Mouse (Mus musculus) kidney, adult 2 months (tissue): ENCODE results near the gene Vti1a. TPM values are rescaled to one million over a fixed set of nuclear protein-coding genes. Genes with fewer than 3 reads are reported as not detected.

Experiments
- DNase-seq: peaks from one replicate; pipeline ENCODE4 v3.0.0; 2021
- H3K27ac ChIP-seq: fragments of 200-500 bp; 2 replicates; pipeline ENCODE4 v1.5.1; 2012; ENCODE audit warnings: low read depth, low read length, control low read depth, inconsistent platforms; ENCODE audit not compliant: insufficient read depth
- H3K27me3 ChIP-seq: fragments of 200-500 bp; replicated peaks from 2 replicates; pipeline ENCODE4 v1.6.1; 2012; ENCODE audit warnings: mild to moderate bottlenecking, moderate library complexity, low read length, inconsistent platforms; ENCODE audit not compliant: control insufficient read depth, insufficient read depth
- H3K36me3 ChIP-seq: fragments of 200-500 bp; 2 replicates; pipeline ENCODE4 v1.6.1; 2012; ENCODE audit warnings: mild to moderate bottlenecking, moderate library complexity, low read length, inconsistent platforms; ENCODE audit not compliant: control insufficient read depth, insufficient read depth
- H3K4me1 ChIP-seq: fragments of 200-500 bp; 2 replicates; pipeline ENCODE4 v1.6.1; 2011; ENCODE audit warnings: low read length; ENCODE audit not compliant: control insufficient read depth, insufficient read depth
- H3K4me3 ChIP-seq: fragments of 200-500 bp; 2 replicates; pipeline ENCODE4 v1.5.1; 2011; ENCODE audit warnings: mild to moderate bottlenecking, low read depth, low read length, control low read depth; ENCODE audit not compliant: insufficient read depth
- CTCF ChIP-seq: fragments of 200-500 bp; conservative IDR thresholded peaks from 2 replicates; pipeline ENCODE4 v1.5.1; 2011; ENCODE audit warnings: low read depth, mild to moderate bottlenecking, control low read depth, low read length, moderate library complexity, mixed read lengths; ENCODE audit not compliant: insufficient read depth, insufficient read length
- POLR2A ChIP-seq: fragments of 200-500 bp; IDR thresholded peaks from one replicate; pipeline ENCODE4 v1.6.1; 2011; ENCODE audit warnings: low read depth, low read length, control low read depth
- WGBS: fragments of 180-500 bp; shearing (Covaris S2); methylation state at CpG from one replicate; pipeline ENCODE4 v1.1.7; 2018; 5-methylcytosine and 5-hydroxymethylcytosine counted together
- polyA plus RNA-seq: library from polyadenylated mRNA; depleted of rRNA; stranded (reverse); fragments of >200 nt; gene quantifications from 2 replicates; pipeline ENCODE4 v1.2.3, GENCODE M21; 2012

Gene Vti1a
- polyA plus RNA-seq, 1 experiment: 15.7 TPM

DNA sequence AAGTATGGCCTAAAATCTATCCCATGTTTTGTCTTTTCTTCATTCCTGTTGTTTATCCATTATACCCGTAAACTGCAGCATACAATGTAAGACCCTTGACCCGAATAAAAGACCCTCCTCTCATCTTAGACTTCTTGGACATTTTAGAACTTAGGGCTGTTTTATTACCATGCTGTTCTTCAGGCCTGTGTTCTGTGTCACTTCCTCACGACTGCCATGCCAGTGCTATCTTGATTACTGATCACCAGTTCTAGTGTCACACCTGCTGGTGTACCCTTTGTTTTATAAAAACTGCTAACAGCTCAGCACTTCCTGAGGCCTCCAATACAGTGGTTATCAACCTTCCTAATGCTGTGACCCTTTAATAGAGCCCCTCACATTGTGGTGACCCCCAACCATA, 20.5 kb upstream of the Vti1a start:
- Histone ChIP-seq H3K27me3 (no peaks in the 10 kb centered on the region), H3K4me3 (no peak overlapping the region), H3K4me1 (no peaks in the 10 kb centered on the region), H3K36me3 (peaks cover 9% of the 10 kb centered on the region), H3K27ac (no peak overlapping the region)
- TF ChIP-seq POLR2A (no peak), CTCF (no peak)
- no peak for DNase-seq
- 77% methylated on average over 3 of the region's 3 CpGs for WGBS

DNA sequence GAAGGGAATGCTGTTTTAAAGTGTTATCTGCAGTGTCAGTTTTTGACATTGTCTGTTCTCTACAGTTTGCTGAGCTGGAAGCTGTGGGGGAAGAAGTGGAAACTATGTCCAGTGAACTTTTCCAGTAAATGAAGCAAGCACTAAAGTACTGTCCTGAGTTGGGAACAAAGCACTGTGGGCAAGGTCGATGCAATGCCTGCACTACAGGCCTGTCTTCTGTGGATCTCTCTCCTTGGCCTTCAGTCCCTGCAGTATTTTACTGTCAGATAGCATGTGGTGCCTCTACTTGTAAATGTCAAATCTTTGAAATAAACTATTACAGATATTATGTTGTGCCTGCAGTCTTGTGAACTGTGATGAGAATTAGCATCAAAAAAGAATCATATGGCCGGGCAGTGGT, 19.8 kb upstream of the Vti1a start:
- Histone ChIP-seq H3K4me1 (no peaks in the 10 kb centered on the region), H3K27me3 (no peaks in the 10 kb centered on the region), H3K4me3 (no peak overlapping the region), H3K36me3 (peaks cover 9% of the 10 kb centered on the region), H3K27ac (no peak overlapping the region)
- WGBS: 92% methylated on average over 2 of the region's 2 CpGs
- TF ChIP-seq CTCF (no peak), POLR2A (no peak)
- no peak for DNase-seq

DNA sequence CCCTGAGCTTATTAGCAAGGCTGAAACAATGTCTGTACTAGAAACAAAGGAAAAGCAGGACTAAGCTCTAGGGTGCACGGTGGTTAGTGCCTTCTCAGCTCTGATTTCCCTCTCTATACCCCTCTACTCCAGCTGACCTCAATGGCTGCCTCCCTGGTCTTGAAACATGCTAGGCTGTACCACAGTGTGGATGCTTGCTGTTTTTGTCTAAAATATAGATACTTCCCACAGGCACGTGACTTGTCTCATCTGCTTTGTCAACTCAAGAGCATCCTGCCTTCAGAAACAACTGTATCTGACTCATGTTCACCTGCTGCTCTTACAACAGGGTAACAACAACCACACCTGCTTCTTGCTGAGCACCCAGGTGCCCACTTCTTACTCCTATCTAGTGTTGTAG, 18.6 kb upstream of the Vti1a start:
- DNase-seq: no peak

DNA sequence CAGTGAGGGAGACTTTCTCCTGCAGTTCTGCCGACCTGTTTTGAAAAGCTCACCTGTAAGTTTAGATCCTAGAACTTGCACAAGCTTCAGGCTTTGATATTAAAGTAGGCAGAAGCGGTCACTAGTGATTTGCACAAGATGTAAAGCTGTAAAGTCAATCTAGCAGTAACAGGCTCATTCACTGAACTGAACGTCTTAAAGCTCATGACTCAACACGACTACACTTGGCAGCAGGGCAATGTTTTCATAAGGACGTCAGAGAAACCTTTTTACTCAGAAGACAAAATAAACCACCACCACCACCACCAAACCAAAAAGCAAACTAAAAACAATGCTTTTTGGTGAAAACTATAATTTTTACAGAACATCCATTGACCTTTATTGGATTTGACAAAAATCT, 18.1 kb upstream of the Vti1a start:
- WGBS: 54% methylated on average over 5 of the region's 5 CpGs
- Histone ChIP-seq H3K27ac (no peak overlapping the region), H3K27me3 (no peaks in the 10 kb centered on the region), H3K4me1 (no peaks in the 10 kb centered on the region), H3K36me3 (peaks cover 11% of the 10 kb centered on the region), H3K4me3 (no peak overlapping the region)
- DNase-seq: no peak
- no peak for TF ChIP-seq CTCF
- no peak for TF ChIP-seq POLR2A

More for the DNA sequence above, 18.6 kb upstream of the Vti1a start:
- WGBS: 95% methylated on average over 2 of the region's 2 CpGs
- H3K27me3 ChIP-seq: no peaks in the 10 kb centered on the region
- H3K36me3 ChIP-seq: peaks cover 11% of the 10 kb centered on the region
- H3K27ac ChIP-seq: no peak overlapping the region
- TF ChIP-seq CTCF (no peak), POLR2A (no peak)
- no peak overlapping the region for H3K4me3 ChIP-seq
- no peaks in the 10 kb centered on the region for H3K4me1 ChIP-seq

DNA sequence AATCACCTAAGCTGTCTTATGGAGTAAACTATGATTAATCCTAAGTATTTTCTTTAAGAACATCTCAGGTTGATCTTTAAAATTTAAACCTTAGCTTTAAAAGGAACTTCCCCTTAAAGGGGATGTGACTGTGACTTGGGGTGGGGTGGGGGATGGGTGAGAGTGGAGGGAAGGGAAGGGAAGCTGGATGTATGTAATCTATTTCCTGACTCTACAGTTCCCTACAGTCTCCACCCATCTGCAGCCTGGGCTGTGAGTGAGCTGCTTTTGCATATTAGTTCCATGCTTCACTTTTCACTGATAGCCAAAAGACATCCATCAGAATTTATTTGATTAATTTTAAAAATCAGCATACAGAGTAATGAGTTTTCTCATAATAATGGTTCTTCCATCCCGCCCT, 16.7 kb upstream of the Vti1a start:
- no peak for DNase-seq
- H3K4me3 ChIP-seq: no peak overlapping the region
- H3K4me1 ChIP-seq: no peaks in the 10 kb centered on the region
- WGBS: 100% methylated on average over 1 of the region's 1 CpGs
- TF ChIP-seq CTCF (no peak), POLR2A (no peak)
- H3K27me3 ChIP-seq: no peaks in the 10 kb centered on the region
- H3K36me3 ChIP-seq: peaks cover 14% of the 10 kb centered on the region
- H3K27ac ChIP-seq: no peak overlapping the region

DNA sequence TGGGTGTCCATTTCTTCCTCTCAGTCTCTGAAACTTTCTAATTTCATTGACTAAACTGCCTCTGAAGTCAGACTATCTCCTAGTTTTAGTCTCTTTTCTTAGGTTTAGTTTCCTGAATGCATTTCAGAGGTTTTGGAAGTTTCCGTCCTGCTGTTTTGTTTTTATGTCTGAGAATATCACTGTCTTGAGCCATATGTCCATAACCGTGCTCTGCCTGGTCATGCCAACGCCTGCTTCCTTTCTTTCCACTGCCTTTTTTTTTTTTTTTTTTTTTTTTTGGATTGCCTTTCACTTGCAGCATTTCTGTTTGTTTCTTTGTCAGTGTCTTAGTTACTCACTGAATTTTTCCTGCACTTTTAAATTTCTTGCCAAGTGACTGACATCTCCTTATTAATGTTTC, 15.6 kb upstream of the Vti1a start:
- DNase-seq: no peak
- 86% methylated on average over 3 of the region's 3 CpGs for WGBS
- no peak for TF ChIP-seq CTCF
- TF ChIP-seq POLR2A: no peak
- H3K4me1 ChIP-seq: no peaks in the 10 kb centered on the region
- H3K27ac ChIP-seq: no peak overlapping the region
- no peaks in the 10 kb centered on the region for H3K27me3 ChIP-seq
- H3K36me3 ChIP-seq: peaks cover 10% of the 10 kb centered on the region
- H3K4me3 ChIP-seq: no peak overlapping the region

DNA sequence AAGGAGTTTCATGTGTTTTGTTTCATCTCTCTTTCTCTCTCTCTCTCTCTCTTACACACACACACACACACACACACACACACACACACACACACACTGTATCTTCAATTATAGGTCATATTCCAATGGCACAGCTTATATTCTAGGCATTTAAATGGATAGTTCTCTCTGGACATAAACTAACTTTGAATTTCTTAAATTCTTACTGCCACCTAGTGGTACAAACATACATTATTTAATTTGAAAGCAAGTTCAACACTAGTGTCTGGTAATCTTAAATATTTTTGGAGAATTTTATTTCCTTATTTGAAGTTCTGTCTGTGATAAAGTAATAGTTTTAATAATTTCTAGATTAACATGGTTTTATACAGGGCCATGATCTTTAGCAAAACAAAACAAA, 11.1 kb upstream of the Vti1a start:
- no peaks in the 10 kb centered on the region for H3K27me3 ChIP-seq
- peaks cover 8% of the 10 kb centered on the region for H3K36me3 ChIP-seq
- H3K4me1 ChIP-seq: no peaks in the 10 kb centered on the region
- no peak for TF ChIP-seq POLR2A
- TF ChIP-seq CTCF: no peak
- H3K4me3 ChIP-seq: no peak overlapping the region
- no peak for DNase-seq
- no peak overlapping the region for H3K27ac ChIP-seq

DNA sequence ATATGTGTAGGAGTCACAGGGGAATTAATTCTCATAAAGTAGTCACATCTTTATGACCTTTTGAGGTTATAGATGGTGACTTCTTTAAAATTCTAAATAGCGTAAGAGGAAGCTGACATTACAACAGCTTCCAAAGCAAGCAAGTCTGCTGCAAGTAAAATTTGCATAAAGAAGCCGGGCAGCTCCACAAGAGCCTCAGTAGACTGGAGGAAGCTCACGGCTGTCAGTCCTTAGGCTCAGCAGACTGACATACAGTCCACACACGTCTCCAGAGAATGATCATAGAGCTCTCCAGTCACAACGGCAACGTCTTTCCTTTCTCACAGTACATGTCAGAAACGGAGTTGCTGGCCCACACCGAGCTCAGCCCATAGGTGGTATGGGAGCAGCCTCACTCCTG, 4.2 kb upstream of the Vti1a start:
- Histone ChIP-seq H3K27ac (no peak overlapping the region), H3K27me3 (no peaks in the 10 kb centered on the region), H3K4me1 (no peaks in the 10 kb centered on the region; the same call in 1 of the 2 replicates), H3K36me3 (peaks cover 4% of the 10 kb centered on the region), H3K4me3 (no peak overlapping the region)
- TF ChIP-seq POLR2A: no peak
- TF ChIP-seq CTCF: no peak
- WGBS: 87% methylated on average over 8 of the region's 8 CpGs
- DNase-seq: no peak
